In the genomic region with DNA sequence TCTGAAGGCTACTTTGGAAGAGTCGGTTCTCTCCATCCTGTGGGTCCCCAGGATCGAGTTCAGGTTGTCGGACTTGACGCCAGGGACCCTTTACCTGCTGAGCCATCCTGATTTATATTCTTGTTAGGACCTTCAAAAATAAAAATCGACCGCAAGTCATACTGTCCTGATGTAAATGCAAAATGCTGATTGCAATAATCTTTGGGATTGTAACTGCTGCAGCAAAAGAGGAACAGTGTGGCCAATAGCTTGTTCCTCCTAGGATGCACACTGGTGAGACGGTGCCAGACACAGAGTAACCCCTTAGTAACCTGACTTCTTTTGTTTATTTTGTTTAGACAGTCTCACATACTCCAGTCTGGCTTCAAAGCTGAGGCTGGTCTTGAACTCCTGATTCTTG, we compare ENCODE assay signal across 1 mouse cellular context.
TF ChIP-seq lines count a peak whose summit lies in the region.

No protein-coding gene starts in this region.

TF ChIP-seq in myocyte, 11 proteins besides CTCF, POLR2A, EP300 and RAD21:
- TF ChIP-seq REST (IDR thresholded peaks at IDR 0.05; ENCODE audit: insufficient read depth, insufficient read length) (no peak), USF1 (IDR thresholded peaks at IDR 0.05; ENCODE audit: low read depth) (no peak)
